Mouse (Mus musculus) midbrain, embryonic 12.5 days (tissue): Measurements from ENCODE around the gene Cryzl1. TPM values are rescaled to one million over a fixed set of nuclear protein-coding genes. Genes with fewer than 3 reads are reported as not detected.
A peak's percentile ranks its signal among the peaks of the same experiment; 100 is the strongest.

Source experiments
- ATAC-seq: fragments of 200-750 bp; cut with Nextera tagmentation; 2 replicates; pipeline ENCODE4 v1.8.0; 2017; ENCODE audit warnings: low read depth, moderate TSS enrichment, moderate library complexity; ENCODE audit not compliant: low FRiP score
- H3K27ac ChIP-seq: fragments of 300-500 bp; sonication (generic); replicated peaks from 2 replicates; pipeline ENCODE4 v1.5.1; 2016; ENCODE audit warnings: mild to moderate bottlenecking
- H3K27me3 ChIP-seq: fragments of 300-500 bp; sonication (generic); 2 replicates; pipeline ENCODE4 v1.6.1; 2016; ENCODE audit warnings: mild to moderate bottlenecking
- H3K36me3 ChIP-seq: fragments of 300-500 bp; sonication (generic); 2 replicates; pipeline ENCODE4 v1.6.1; 2016
- H3K4me1 ChIP-seq: fragments of 300-500 bp; sonication (generic); 2 replicates; pipeline ENCODE4 v1.6.1; 2016
- H3K4me2 ChIP-seq: fragments of 300-500 bp; sonication (generic); replicated peaks from 2 replicates; pipeline ENCODE4 v1.6.1; 2016; ENCODE audit warnings: mild to moderate bottlenecking, moderate library complexity
- H3K4me3 ChIP-seq: fragments of 300-500 bp; sonication (generic); 2 replicates; pipeline ENCODE4 v1.5.1; 2016; ENCODE audit warnings: mild to moderate bottlenecking
- H3K9ac ChIP-seq: fragments of 300-500 bp; sonication (generic); replicated peaks from 2 replicates; pipeline ENCODE4 v1.6.1; 2016; ENCODE audit warnings: mild to moderate bottlenecking, moderate library complexity
- H3K9me3 ChIP-seq: fragments of 300-500 bp; sonication (generic); 2 replicates; pipeline ENCODE4 v1.6.1; 2016; ENCODE audit warnings: mild to moderate bottlenecking
- WGBS: fragments of 180-500 bp; shearing (Covaris S2); methylation state at CpG from one replicate; pipeline ENCODE4 v1.1.7; 2016; 5-methylcytosine and 5-hydroxymethylcytosine counted together
- polyA plus RNA-seq: library from polyadenylated mRNA; unstranded; fragments of >200 nt; fragmentation: Nextera tagmentation; extraction: Ambion mirVana; gene quantifications from 2 replicates; pipeline ENCODE4 v1.2.1, GENCODE M21; 2016

Cryzl1 gene
- polyA plus RNA-seq, 1 experiment from 2014 or later: 81.7 TPM

- Histone ChIP-seq H3K27me3 (no peaks in the 10 kb centered on the region), H3K4me3 (no peak overlapping the region), H3K9me3 (no peaks in the 10 kb centered on the region), H3K36me3 (peaks cover 84% of the 10 kb centered on the region), H3K9ac (no peak overlapping the region), H3K4me2 (no peak overlapping the region), H3K4me1 (no peaks in the 10 kb centered on the region), H3K27ac (no peak overlapping the region)
- 91% methylated on average over 5 of the region's 5 CpGs for WGBS
- no peak for ATAC-seq
Measured at GRCm38 (mm10) chr16:91678147-91678911, 50.4 kb downstream of the Cryzl1 start.

DNA sequence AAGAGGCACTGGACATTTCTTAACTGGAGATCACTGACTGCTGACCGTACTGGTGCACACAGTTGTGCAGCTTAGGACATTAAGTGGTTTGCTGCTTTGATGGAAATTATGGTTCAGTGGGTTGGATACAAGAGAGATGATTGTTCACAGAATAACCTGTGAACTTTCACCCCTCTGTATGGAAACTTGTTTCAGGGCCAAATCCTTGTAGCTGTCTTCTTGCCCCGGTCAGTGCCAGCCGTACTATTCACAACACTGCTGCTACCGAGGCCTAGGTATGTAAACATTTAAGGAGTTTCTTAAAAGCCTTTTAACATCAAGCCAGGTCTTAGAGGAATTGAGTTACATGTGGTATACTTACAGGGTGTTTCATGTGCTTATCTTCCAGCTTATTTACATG is 54.3 kb downstream of the Cryzl1 start:
- Histone ChIP-seq H3K4me2 (no peak overlapping the region), H3K4me1 (no peaks in the 10 kb centered on the region), H3K9ac (no peak overlapping the region), H3K27ac (no peak overlapping the region), H3K4me3 (no peak overlapping the region), H3K9me3 (no peaks in the 10 kb centered on the region), H3K36me3 (peaks cover 87% of the 10 kb centered on the region), H3K27me3 (no peaks in the 10 kb centered on the region)
- ATAC-seq: no peak
- WGBS: 85% methylated on average over 4 of the region's 4 CpGs

- ATAC-seq: no peak
Measured at GRCm38 (mm10) chr16:91663795-91664194, 65.0 kb downstream of the Cryzl1 start.

DNA sequence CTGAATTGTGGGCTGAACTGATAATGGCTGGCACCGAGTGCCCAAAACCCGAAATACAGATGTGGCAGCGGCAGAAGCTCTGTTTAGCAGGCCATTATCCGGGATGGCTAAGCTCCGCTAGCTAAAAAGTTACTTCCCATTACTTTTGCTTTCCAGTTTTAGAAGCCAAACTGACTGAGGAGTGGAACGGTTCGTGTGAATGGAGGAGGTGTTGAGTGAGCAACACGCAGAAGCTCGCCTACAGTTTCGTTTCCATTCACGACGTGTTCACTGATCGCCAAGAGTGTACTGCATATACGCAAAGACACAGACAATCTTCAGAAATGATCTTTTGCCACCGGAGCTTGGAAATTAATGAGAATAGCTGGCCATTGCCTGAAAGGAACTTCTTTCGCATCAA is 66.4 kb downstream of the Cryzl1 start:
- H3K4me1 ChIP-seq: peaks cover 3% of the 10 kb centered on the region; the same call in 1 of the 2 replicates
- H3K36me3 ChIP-seq: peaks cover 92% of the 10 kb centered on the region
- no peak overlapping the region for H3K27ac ChIP-seq
- no peaks in the 10 kb centered on the region for H3K27me3 ChIP-seq
- H3K4me3 ChIP-seq: no peak overlapping the region
- ATAC-seq: no peak
- no peak overlapping the region for H3K4me2 ChIP-seq
- H3K9me3 ChIP-seq: no peaks in the 10 kb centered on the region
- no peak overlapping the region for H3K9ac ChIP-seq
- 97% methylated on average over 16 of the region's 16 CpGs for WGBS

More at GRCm38 (mm10) chr16:91663795-91664194, 65.0 kb downstream of the Cryzl1 start:
- Histone ChIP-seq H3K4me1 (peaks cover 3% of the 10 kb centered on the region; the same call in 1 of the 2 replicates), H3K27me3 (no peaks in the 10 kb centered on the region), H3K4me3 (no peak overlapping the region), H3K9ac (no peak overlapping the region), H3K27ac (no peak overlapping the region), H3K36me3 (peaks cover 84% of the 10 kb centered on the region), H3K4me2 (no peak overlapping the region), H3K9me3 (no peaks in the 10 kb centered on the region)
- 97% methylated on average over 3 of the region's 3 CpGs for WGBS

GRCm38 (mm10) chr16:91661397-91661796 is 67.4 kb downstream of the Cryzl1 start:
- Histone ChIP-seq H3K4me3 (no peak overlapping the region), H3K27me3 (no peaks in the 10 kb centered on the region), H3K36me3 (peaks cover 92% of the 10 kb centered on the region), H3K4me2 (no peak overlapping the region), H3K9me3 (no peaks in the 10 kb centered on the region), H3K4me1 (peaks cover 3% of the 10 kb centered on the region; the same call in 1 of the 2 replicates), H3K27ac (no peak overlapping the region), H3K9ac (no peak overlapping the region)
- ATAC-seq: no peak
- WGBS: 39% methylated on average over 1 of the region's 1 CpGs

DNA sequence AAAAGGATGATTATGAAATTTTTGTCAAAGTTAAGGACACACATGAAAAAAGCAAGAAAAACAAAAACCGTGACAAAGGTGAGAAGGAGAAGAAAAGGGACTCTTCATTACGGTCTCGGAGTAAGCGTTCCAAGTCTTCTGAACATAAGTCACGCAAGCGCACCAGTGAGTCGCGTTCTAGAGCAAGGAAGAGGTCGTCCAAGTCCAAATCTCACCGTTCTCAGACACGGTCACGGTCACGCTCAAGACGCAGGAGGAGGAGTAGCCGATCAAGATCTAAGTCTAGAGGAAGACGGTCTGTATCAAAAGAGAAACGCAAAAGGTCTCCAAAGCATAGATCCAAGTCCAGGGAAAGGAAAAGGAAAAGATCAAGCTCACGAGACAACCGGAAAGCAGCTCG is 69.0 kb downstream of the Cryzl1 start:
- H3K27ac ChIP-seq: no peak overlapping the region
- H3K36me3 ChIP-seq: peaks cover 92% of the 10 kb centered on the region
- H3K4me2 ChIP-seq: no peak overlapping the region
- WGBS: 97% methylated on average over 20 of the region's 20 CpGs
- no peaks in the 10 kb centered on the region for H3K27me3 ChIP-seq
- no peak overlapping the region for H3K9ac ChIP-seq
- H3K9me3 ChIP-seq: no peaks in the 10 kb centered on the region
- H3K4me3 ChIP-seq: no peak overlapping the region
- ATAC-seq: no peak
- peaks cover 3% of the 10 kb centered on the region; the same call in 1 of the 2 replicates for H3K4me1 ChIP-seq

- Histone ChIP-seq H3K36me3 (peaks cover 93% of the 10 kb centered on the region), H3K9me3 (no peaks in the 10 kb centered on the region), H3K4me2 (no peak overlapping the region), H3K4me1 (peaks cover 3% of the 10 kb centered on the region; the same call in 1 of the 2 replicates), H3K4me3 (no peak overlapping the region), H3K9ac (no peak overlapping the region), H3K27me3 (no peaks in the 10 kb centered on the region), H3K27ac (no peak overlapping the region)
- 95% methylated on average over 5 of the region's 5 CpGs for WGBS
- ATAC-seq: no peak
Measured at GRCm38 (mm10) chr16:91658471-91658870, 70.3 kb downstream of the Cryzl1 start.

- 98% methylated on average over 17 of the region's 17 CpGs for WGBS
- peak; percentile 41; the same call in 1 of the 2 replicates for ATAC-seq
- H3K4me3 ChIP-seq: no peak overlapping the region
Measured at GRCm38 (mm10) chr16:91657285-91657684, 71.5 kb downstream of the Cryzl1 start.

DNA sequence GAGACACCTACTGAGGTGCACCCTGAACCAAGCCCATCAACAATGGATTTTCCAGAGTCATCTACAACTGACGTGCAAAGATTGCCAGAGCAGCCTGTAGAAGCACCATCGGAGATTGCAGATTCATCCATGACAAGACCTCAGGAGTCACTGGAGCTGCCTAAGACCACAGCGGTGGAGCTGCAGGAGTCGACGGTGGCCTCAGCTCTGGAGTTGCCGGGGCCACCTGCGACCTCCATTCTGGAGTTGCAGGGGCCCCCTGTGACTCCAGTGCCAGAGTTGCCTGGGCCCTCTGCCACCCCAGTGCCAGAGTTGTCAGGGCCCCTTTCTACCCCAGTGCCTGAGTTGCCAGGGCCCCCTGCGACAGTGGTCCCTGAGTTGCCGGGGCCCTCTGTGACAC is 73.5 kb downstream of the Cryzl1 start:
- WGBS: 94% methylated on average over 9 of the region's 9 CpGs
- peaks cover 2% of the 10 kb centered on the region; the same call in 1 of the 2 replicates for H3K4me1 ChIP-seq
- ATAC-seq: no peak

More at GRCm38 (mm10) chr16:91657285-91657684, 71.5 kb downstream of the Cryzl1 start:
- Histone ChIP-seq H3K27ac (no peak overlapping the region), H3K9me3 (no peaks in the 10 kb centered on the region), H3K4me2 (no peak overlapping the region), H3K27me3 (no peaks in the 10 kb centered on the region), H3K9ac (no peak overlapping the region), H3K4me1 (peaks cover 4% of the 10 kb centered on the region; the same call in 1 of the 2 replicates), H3K36me3 (peaks cover 86% of the 10 kb centered on the region)

GRCm38 (mm10) chr16:91652191-91652590 is 76.6 kb downstream of the Cryzl1 start:
- peaks cover 7% of the 10 kb centered on the region for H3K4me1 ChIP-seq
- H3K4me2 ChIP-seq: no peak overlapping the region
- WGBS: 96% methylated on average over 3 of the region's 3 CpGs
- H3K27ac ChIP-seq: no peak overlapping the region
- no peaks in the 10 kb centered on the region for H3K27me3 ChIP-seq
- H3K9me3 ChIP-seq: no peaks in the 10 kb centered on the region
- ATAC-seq: no peak
- H3K36me3 ChIP-seq: peaks cover 46% of the 10 kb centered on the region
- H3K9ac ChIP-seq: no peak overlapping the region
- H3K4me3 ChIP-seq: no peak overlapping the region

More for the DNA sequence above, 73.5 kb downstream of the Cryzl1 start:
- Histone ChIP-seq H3K4me3 (no peak overlapping the region), H3K9ac (no peak overlapping the region), H3K27me3 (no peaks in the 10 kb centered on the region), H3K4me2 (no peak overlapping the region), H3K36me3 (peaks cover 77% of the 10 kb centered on the region), H3K9me3 (no peaks in the 10 kb centered on the region), H3K27ac (no peak overlapping the region)

- Histone ChIP-seq H3K9me3 (no peaks in the 10 kb centered on the region), H3K4me1 (peaks cover 14% of the 10 kb centered on the region), H3K4me2 (peak overlapping the region; percentile 21; the same call in 1 of the 2 replicates), H3K27me3 (no peaks in the 10 kb centered on the region), H3K36me3 (peaks cover 22% of the 10 kb centered on the region), H3K9ac (no peak overlapping the region), H3K4me3 (no peak overlapping the region), H3K27ac (no peak overlapping the region)
- no peak for ATAC-seq
Measured at GRCm38 (mm10) chr16:91649781-91650180, 79.0 kb downstream of the Cryzl1 start.

- H3K36me3 ChIP-seq: peaks cover 18% of the 10 kb centered on the region
- ATAC-seq: no peak
- H3K4me1 ChIP-seq: peaks cover 17% of the 10 kb centered on the region
- peak overlapping the region; percentile 65 for H3K4me2 ChIP-seq
- H3K27ac ChIP-seq: no peak overlapping the region
- H3K4me3 ChIP-seq: peak overlapping the region; percentile 38
- no peaks in the 10 kb centered on the region for H3K9me3 ChIP-seq
- H3K27me3 ChIP-seq: no peaks in the 10 kb centered on the region
- 57% methylated on average over 3 of the region's 3 CpGs for WGBS
- peak overlapping the region; percentile 49; the same call in 1 of the 2 replicates for H3K9ac ChIP-seq
Measured at GRCm38 (mm10) chr16:91649246-91649645, 79.5 kb downstream of the Cryzl1 start.
